Mouse (Mus musculus) gastrocnemius, postnatal 25 days (tissue): ENCODE data around the gene Vmn1r80. TPM values are rescaled to one million over a fixed set of nuclear protein-coding genes. Genes with fewer than 3 reads are reported as not detected.
"Not testable (repeated sequence)": the region's sequence is repeated elsewhere in the genome, so short reads cannot be mapped to it uniquely, and the experiment has no call there.

ENCODE experiments used
- DNase-seq: peaks from one replicate; pipeline ENCODE4 v3.0.0; 2022
- long read RNA-seq, 2 experiments: library from polyadenylated mRNA; stranded (forward); transcript quantifications; one replicate each; pipeline ENCODE4 v2.0.0; 2021
- total RNA-seq, 2 experiments: library from RNA; stranded (reverse); gene quantifications; 1 replicate in 1 of 2; 2 replicates in 1 of 2; pipeline ENCODE4 v1.2.3; 2021

Vmn1r80 gene
- total RNA-seq = not detected
- long read RNA-seq, experiment 1 = 0 reads
- long read RNA-seq, experiment 2 = 0 reads

- no peak for DNase-seq
Measured at GRCm38 (mm10) chr7:12188986-12189385, at the start of gene Vmn1r80. Gene Vmn1r80, plus strand, starts transcription at chr7:12189286.

GRCm38 (mm10) chr7:12149957-12150356 lies 39.1 kb upstream of the Vmn1r80 start, which contains the start of gene Vmn1r78:
Gene Vmn1r78, plus strand, starts transcription at chr7:12150257.
- DNase-seq = no peak

- not testable (repeated sequence) for DNase-seq
Measured at GRCm38 (mm10) chr7:12156463-12156862, 32.6 kb upstream of the Vmn1r80 start.

- not testable (repeated sequence) for DNase-seq
Measured at GRCm38 (mm10) chr7:12170979-12171378, 18.1 kb upstream of the Vmn1r80 start, which contains the start of gene Vmn1r79. Gene Vmn1r79, plus strand, starts transcription at chr7:12171279.

GRCm38 (mm10) chr7:12172926-12173325 lies 16.2 kb upstream of the Vmn1r80 start:
- DNase-seq = not testable (repeated sequence)

- no peak for DNase-seq
Measured at GRCm38 (mm10) chr7:12204141-12204540, 15.1 kb downstream of the Vmn1r80 start.

Other genes starting within 250 kb of the Vmn1r80 start
- gene Vmn1r77, start 152.5 kb upstream of the Vmn1r80 start, total RNA-seq = not detected
- gene Vmn1r78, start 39.0 kb upstream of the Vmn1r80 start, total RNA-seq = not detected
- not detected for gene Vmn1r79, start 18.0 kb upstream of the Vmn1r80 start, total RNA-seq
- not detected for gene Vmn1r81, start 79.0 kb downstream of the Vmn1r80 start, total RNA-seq
- gene Vmn1r82, start 111.1 kb downstream of the Vmn1r80 start, total RNA-seq = not detected
- not detected for gene Vmn1r83, start 140.2 kb downstream of the Vmn1r80 start, total RNA-seq
- not detected for gene Vmn1r84, start 180.0 kb downstream of the Vmn1r80 start, total RNA-seq
- 1 to 10 TPM; 1.9 to 2.2 TPM for gene Zfp551, start 233.5 kb downstream of the Vmn1r80 start, total RNA-seq